Mouse (Mus musculus) hindbrain, embryonic 11.5 days (tissue): Measurements from ENCODE around the gene Wdr20. TPM values are rescaled to one million over a fixed set of nuclear protein-coding genes. Genes with fewer than 3 reads are reported as not detected.

Source experiments
- polyA plus RNA-seq: library from polyadenylated mRNA; unstranded; fragments of >200 nt; fragmentation: Nextera tagmentation; extraction: Ambion mirVana; gene quantifications from 2 replicates; pipeline ENCODE4 v1.2.1, GENCODE M21; 2014

Wdr20 gene
- polyA plus RNA-seq, 1 experiment from 2014 or later: 22.8 TPM

Other genes starting within 250 kb of the Wdr20 start
- gene Dync1h1, start 136.5 kb upstream of the Wdr20 start, polyA plus RNA-seq: 81.7 and 93.0 TPM in 2 replicates
- gene 1700001K19Rik, start 55.3 kb upstream of the Wdr20 start, polyA plus RNA-seq: 0.42 TPM in 1 of 2 replicates, not detected in the other
- gene Hsp90aa1, start 35.2 kb upstream of the Wdr20 start, polyA plus RNA-seq: 1,493 and 1,600 TPM in 2 replicates
- 11.0 and 14.4 TPM in 2 replicates for gene Mok, start 103.0 kb downstream of the Wdr20 start, polyA plus RNA-seq
- 2.5 and 3.2 TPM in 2 replicates for gene Zfp839, start 112.3 kb downstream of the Wdr20 start, polyA plus RNA-seq
- gene Cinp, start 151.2 kb downstream of the Wdr20 start, polyA plus RNA-seq: 79.4 and 82.1 TPM in 2 replicates
- gene Tecpr2, start 151.3 kb downstream of the Wdr20 start, polyA plus RNA-seq: 4.1 and 4.3 TPM in 2 replicates
- 9.6 and 12.1 TPM in 2 replicates for gene Ankrd9, start 241.1 kb downstream of the Wdr20 start, polyA plus RNA-seq